8 mouse cellular contexts compared by ENCODE assay signal in genomic region chr17:80729080-80729749, GRCm38 (mm10). TPM values are rescaled to one million over a fixed set of nuclear protein-coding genes. Genes with fewer than 3 reads are reported as not detected.
A peak's percentile ranks its signal among the peaks of the same experiment; 100 is the strongest.
DNase-seq lines count a peak whose midpoint lies in the region; ATAC-seq and TF ChIP-seq lines count a peak whose summit lies in the region.

No protein-coding gene starts in this region.

- peak overlapping the region; percentile 95; the same call in 1 of the 2 replicates for H3K4me3 ChIP-seq in heart, adult 2 months
- peak overlapping the region; percentile 99 for H3K4me3 ChIP-seq in E14TG2a.4 (replicated peaks; ENCODE audit: low read length)
- 0 out of 2 replicates have a peak overlapping the region, but pooled peaks have one; percentile 64 for H3K4me3 ChIP-seq in forebrain, embryonic 14.5 days (ENCODE audit: low read depth, low read length)
- peak overlapping the region; percentile 73; the same call in 1 of the 2 replicates for H3K4me3 ChIP-seq in liver, embryonic 13.5 days (replicated peaks)

- H3K79me2 ChIP-seq in heart, adult 2 months (replicated peaks; ENCODE audit: control insufficient read depth, insufficient read depth, low read length) = no peaks in the 10 kb centered on the region; the same call in none of the 2 replicates

- H3K27ac ChIP-seq in heart, adult 2 months = peak overlapping the region; percentile 98
- no peak overlapping the region for H3K27ac ChIP-seq in forebrain, embryonic 14.5 days (ENCODE audit: low read depth, low read length)
- H3K27ac ChIP-seq in liver, embryonic 13.5 days = peak overlapping the region; percentile 50; the same call in 1 of the 2 replicates

- DNase-seq in heart, adult 2 months = no peak
- no peak for DNase-seq in heart, adult 9 months (ENCODE audit: low spot score in 2 of 2)
- DNase-seq in forebrain, embryonic 14.5 days (ENCODE audit: low spot score) = no peak
- DNase-seq in liver, embryonic 13.5 days = no peak
- peak; percentile 70 for DNase-seq in yolk sac, embryonic 10.5 days (ENCODE audit: low spot score)
- no peak for DNase-seq in urinary bladder, postnatal 36 days (ENCODE audit: low spot score in 2 of 2)
- DNase-seq in B cell, adult 2 months = no peak

- intact Hi-C loops in heart, adult 2 months (cut with DNase I) = loop anchor here (2.0 to 5.0 kb wide), 5 partner anchors 72 to 357 kb away; partner anchors contain the start of gene Gm10190

- H3K4me1 ChIP-seq in heart, adult 2 months (ENCODE audit: control insufficient read depth, insufficient read depth, low read length) = peaks cover 14% of the 10 kb centered on the region
- peaks cover 52% of the 10 kb centered on the region for H3K4me1 ChIP-seq in E14TG2a.4 (replicated peaks; ENCODE audit: low read depth, low read length)
- H3K4me1 ChIP-seq in forebrain, embryonic 14.5 days (ENCODE audit: control insufficient read depth, insufficient read depth, low read length) = peaks cover 11% of the 10 kb centered on the region
- H3K4me1 ChIP-seq in liver, embryonic 13.5 days (replicated peaks) = peaks cover 28% of the 10 kb centered on the region

- TF ChIP-seq POLR2A in heart, adult 2 months (IDR thresholded peaks at IDR 0.05; ENCODE audit: insufficient read depth, low read depth, low read length) = 0 out of 2 replicates have a peak, but pooled peaks have one; percentile 12

- TF ChIP-seq EP300 in heart, adult 2 months (IDR thresholded peaks at IDR 0.05; ENCODE audit: insufficient read depth, low read depth, low read length) = no peak

- H3K36me3 ChIP-seq in heart, adult 2 months (ENCODE audit: control insufficient read depth, insufficient read depth, low read length) = peaks cover 5% of the 10 kb centered on the region
- peaks cover 17% of the 10 kb centered on the region; the same call in 1 of the 2 replicates for H3K36me3 ChIP-seq in E14TG2a.4 (ENCODE audit: insufficient read depth, low read length)
- H3K36me3 ChIP-seq in forebrain, embryonic 14.5 days (ENCODE audit: control insufficient read depth, insufficient read depth, low read length) = no peaks in the 10 kb centered on the region
- H3K36me3 ChIP-seq in liver, embryonic 13.5 days = 0 out of 2 replicates have a peak, but pooled peaks cover 4% of the 10 kb centered on the region

- H3K9ac ChIP-seq in heart, adult 2 months (ENCODE audit: low read depth, low read length) = peak overlapping the region; percentile 0; the same call in 1 of the 2 replicates
- H3K9ac ChIP-seq in forebrain, embryonic 14.5 days (ENCODE audit: low read length) = 0 out of 2 replicates have a peak overlapping the region, but pooled peaks have one; percentile 6
- no peak overlapping the region for H3K9ac ChIP-seq in liver, embryonic 13.5 days

- no peak for ATAC-seq in forebrain, embryonic 14.5 days
- no peak for ATAC-seq in liver, embryonic 13.5 days (ENCODE audit: low read depth)

- H3K27me3 ChIP-seq in heart, adult 2 months (ENCODE audit: control insufficient read depth, insufficient read depth, low read length) = no peaks in the 10 kb centered on the region
- H3K27me3 ChIP-seq in E14TG2a.4 (ENCODE audit: insufficient read depth, low read length) = no peaks in the 10 kb centered on the region
- no peaks in the 10 kb centered on the region for H3K27me3 ChIP-seq in forebrain, embryonic 14.5 days (replicated peaks; ENCODE audit: control insufficient read depth, insufficient read depth, low read length)
- peaks cover 20% of the 10 kb centered on the region for H3K27me3 ChIP-seq in liver, embryonic 13.5 days

- H3K9me3 ChIP-seq in E14TG2a.4 (ENCODE audit: low read length) = no peaks in the 10 kb centered on the region
- no peaks in the 10 kb centered on the region for H3K9me3 ChIP-seq in forebrain, embryonic 14.5 days (replicated peaks; ENCODE audit: control insufficient read depth, low read length)
- 0 out of 2 replicates have a peak, but pooled peaks cover 2% of the 10 kb centered on the region for H3K9me3 ChIP-seq in liver, embryonic 13.5 days (replicated peaks)

- peak overlapping the region; percentile 76 for H3K4me2 ChIP-seq in forebrain, embryonic 14.5 days (ENCODE audit: low read length)
- peak overlapping the region; percentile 92; the same call in 1 of the 2 replicates for H3K4me2 ChIP-seq in liver, embryonic 13.5 days

- WGBS in heart, adult 2 months = 25% methylated on average over 9 of the region's 9 CpGs
- WGBS in forebrain, embryonic 14.5 days = 17% methylated on average over 9 of the region's 9 CpGs
- 37% methylated on average over 9 of the region's 9 CpGs for WGBS in liver, embryonic 13.5 days (ENCODE audit: insufficient replicate concordance)

- TF ChIP-seq CTCF in heart, adult 2 months (IDR thresholded peaks at IDR 0.05) = no peak
- no peak for TF ChIP-seq CTCF in E14TG2a.4 (conservative IDR thresholded peaks at IDR 0.05; ENCODE audit: low read length)

RNA-seq across cellular contexts. Expression of gene Map4k3, which starts 0.9 kb away (rescaled TPM):
- 10 to 100 TPM; 24.4 to 24.7 TPM for total RNA-seq in heart, adult 2 months (2021)
- polyA plus RNA-seq in heart, adult 2 months (2012; rRNA removed) = 12.8 and 20.3 TPM in 2 replicates
- 29.0 and 30.7 TPM in 2 replicates for polyA plus RNA-seq in forebrain, embryonic 14.5 days (2014; fragmentation: Nextera tagmentation; extraction: Ambion mirVana)
- 3.3 TPM in 2 replicates for polyA plus RNA-seq in liver, embryonic 13.5 days (2015; fragmentation: Nextera tagmentation; extraction: Ambion mirVana)
